ENCODE assay signal across 20 mouse cellular contexts in the genomic region with DNA sequence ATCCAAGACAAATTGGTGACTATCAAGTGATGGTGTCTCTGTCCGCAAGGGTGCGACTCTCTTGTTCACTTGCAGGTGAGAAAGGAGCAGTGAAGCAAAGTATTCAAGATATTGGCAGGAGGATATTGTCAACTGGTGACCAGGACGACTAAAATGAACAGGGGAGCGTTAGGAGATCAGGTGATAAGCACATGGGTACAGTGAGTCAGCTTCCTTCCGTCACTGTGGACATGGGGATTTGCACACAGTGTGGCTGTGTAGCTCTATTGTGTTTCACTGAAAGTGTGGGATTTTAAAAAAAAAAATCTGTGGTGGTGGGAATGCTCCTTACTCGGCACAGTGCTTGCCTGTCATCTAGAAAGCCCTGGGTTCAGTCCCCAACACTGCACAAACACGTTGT.
"Had no signal": no experiment of that assay in that cellular context is flagged by ENCODE, and none has a peak within 500 bp of the region (broad histone marks: within the 10 kb centered on the region; RNA-seq: fewer than 3 reads in every experiment).

No protein-coding gene starts in this region.

- H3K4me1 ChIP-seq: midbrain, embryonic 13.5 days; midbrain, embryonic 15.5 days; neural tube, embryonic 12.5 days; stomach, embryonic 15.5 days had no signal

- H3K9ac ChIP-seq: liver, postnatal 0 days; lung, embryonic 15.5 days; midbrain, embryonic 13.5 days; midbrain, embryonic 15.5 days; neural tube, embryonic 12.5 days; stomach, embryonic 15.5 days had no signal

- DNase-seq: liver, postnatal 0 days; lung, adult 2 months; lung, postnatal 14 days; lung, postnatal 36 days; retina, postnatal 1 day; right cerebral cortex, adult 18-20 months; right cerebral cortex, postnatal 14 days; thymus, adult 2 months; thymus, postnatal 25 days; thymus, postnatal 4 days had no signal

- H3K4me3 ChIP-seq: lung, embryonic 15.5 days; midbrain, embryonic 13.5 days; midbrain, embryonic 15.5 days; neural tube, embryonic 12.5 days; stomach, embryonic 15.5 days had no signal

- H3K9me3 ChIP-seq: lung, embryonic 15.5 days; megakaryocyte, embryonic 14.5 days; midbrain, embryonic 13.5 days; midbrain, embryonic 15.5 days; neural tube, embryonic 12.5 days; stomach, embryonic 15.5 days had no signal

- H3K4me2 ChIP-seq: lung, embryonic 15.5 days; midbrain, embryonic 11.5 days; midbrain, embryonic 13.5 days; midbrain, embryonic 15.5 days; neural tube, embryonic 12.5 days; stomach, embryonic 15.5 days had no signal

- ATAC-seq: liver, postnatal 0 days; lung, postnatal 0 days; midbrain, embryonic 13.5 days; midbrain, embryonic 15.5 days had no signal

- H3K27ac ChIP-seq: lung, embryonic 15.5 days; macrophage; midbrain, embryonic 13.5 days; midbrain, embryonic 15.5 days; neural tube, embryonic 12.5 days; stomach, embryonic 15.5 days; stomach, postnatal 0 days had no signal

- H3K27me3 ChIP-seq: lung, embryonic 15.5 days; megakaryocyte, embryonic 14.5 days; midbrain, embryonic 13.5 days; midbrain, embryonic 15.5 days; neural tube, embryonic 12.5 days; stomach, embryonic 15.5 days had no signal

- H3K36me3 ChIP-seq: lung, embryonic 15.5 days; midbrain, embryonic 13.5 days; midbrain, embryonic 15.5 days; neural tube, embryonic 12.5 days; stomach, embryonic 15.5 days had no signal
